Mouse (Mus musculus): ENCODE results near the gene Syne1. TPM values are rescaled to one million over a fixed set of nuclear protein-coding genes. Genes with fewer than 3 reads are reported as not detected.

Gene Syne1
- polyA plus RNA-seq, 1 experiment: 19.0 TPM

- Histone ChIP-seq H3K27me3 (ENCODE audit: control insufficient read depth, insufficient read depth, insufficient read length) (no peaks in the 10 kb centered on the region), H3K4me2 (ENCODE audit: low read depth) (peak overlapping the region; percentile 1), H3K79me2 (ENCODE audit: control insufficient read depth, insufficient read depth) (no peaks in the 10 kb centered on the region), H3K36me3 (ENCODE audit: control insufficient read depth, insufficient read depth) (peaks cover 16% of the 10 kb centered on the region), H3K4me3 (no peak overlapping the region), H3ac (ENCODE audit: control insufficient read depth, insufficient read length) (no peak overlapping the region)
- TF ChIP-seq CEBPB (IDR thresholded peaks at IDR 0.05; ENCODE audit: insufficient read depth, poor library complexity, severe bottlenecking) (peak; percentile 82), MYOG (IDR thresholded peaks at IDR 0.05; ENCODE audit: control insufficient read depth in 1 of 3, insufficient read depth in 1 of 3, insufficient read length in 2 of 3, low read depth in 2 of 3) (no peak)
Observed at GRCm38 (mm10) chr10:5085792-5086191, 465.5 kb downstream of the Syne1 start.

GRCm38 (mm10) chr10:5083716-5084115, 467.6 kb downstream of the Syne1 start:
- no peak overlapping the region for H3K4me3 ChIP-seq

GRCm38 (mm10) chr10:5079945-5080468, 471.3 kb downstream of the Syne1 start:
- no peak overlapping the region for H3K4me2 ChIP-seq (ENCODE audit: low read depth)
- no peak overlapping the region for H3ac ChIP-seq (ENCODE audit: control insufficient read depth, insufficient read length)
- peaks cover 26% of the 10 kb centered on the region for H3K36me3 ChIP-seq (ENCODE audit: control insufficient read depth, insufficient read depth)
- H3K79me2 ChIP-seq (ENCODE audit: control insufficient read depth, insufficient read depth): no peaks in the 10 kb centered on the region
- no peak overlapping the region for H3K4me3 ChIP-seq
- no peaks in the 10 kb centered on the region for H3K27me3 ChIP-seq (ENCODE audit: control insufficient read depth, insufficient read depth, insufficient read length)
- TF ChIP-seq REST (IDR thresholded peaks at IDR 0.05; ENCODE audit: insufficient read depth, insufficient read length) (no peak), MYOD1 (IDR thresholded peaks at IDR 0.05; ENCODE audit: control insufficient read depth in 1 of 3, insufficient read length in 2 of 3, low read depth in 2 of 3) (no peak), E2F4 (IDR thresholded peaks at IDR 0.05; ENCODE audit: insufficient read depth) (no peak), POLR2AphosphoS2 (IDR thresholded peaks at IDR 0.05; ENCODE audit: insufficient read length, low read depth) (no peak), MAX (IDR thresholded peaks at IDR 0.05; ENCODE audit: low read depth) (no peak), TCF12 (IDR thresholded peaks at IDR 0.05; ENCODE audit: insufficient read depth, poor library complexity, severe bottlenecking) (no peak), TCF3 (IDR thresholded peaks at IDR 0.05; ENCODE audit: insufficient read length, low read depth) (no peak), USF1 (IDR thresholded peaks at IDR 0.05; ENCODE audit: low read depth) (no peak), CEBPB (IDR thresholded peaks at IDR 0.05; ENCODE audit: insufficient read depth, poor library complexity, severe bottlenecking) (no peak), MYOG (IDR thresholded peaks at IDR 0.05; ENCODE audit: control insufficient read depth in 1 of 3, insufficient read depth in 1 of 3, insufficient read length in 2 of 3, low read depth in 2 of 3) (no peak), SRF (IDR thresholded peaks at IDR 0.05; ENCODE audit: control insufficient read depth, insufficient read length, low read depth) (no peak), POLR2A (IDR thresholded peaks at IDR 0.05; ENCODE audit: insufficient read length, low read depth) (no peak)

More at GRCm38 (mm10) chr10:5083716-5084115, 467.6 kb downstream of the Syne1 start:
- Histone ChIP-seq H3K27me3 (ENCODE audit: control insufficient read depth, insufficient read depth, insufficient read length) (no peaks in the 10 kb centered on the region), H3K79me2 (ENCODE audit: control insufficient read depth, insufficient read depth) (no peaks in the 10 kb centered on the region), H3ac (ENCODE audit: control insufficient read depth, insufficient read length) (no peak overlapping the region), H3K4me2 (ENCODE audit: low read depth) (no peak overlapping the region), H3K36me3 (ENCODE audit: control insufficient read depth, insufficient read depth) (peaks cover 16% of the 10 kb centered on the region)
- 0 out of 2 replicates have a peak, but pooled peaks have one; percentile 18 for TF ChIP-seq CEBPB (IDR thresholded peaks at IDR 0.05; ENCODE audit: insufficient read depth, poor library complexity, severe bottlenecking)
- TF ChIP-seq MYOG (IDR thresholded peaks at IDR 0.05; ENCODE audit: control insufficient read depth in 1 of 3, insufficient read depth in 1 of 3, insufficient read length in 2 of 3, low read depth in 2 of 3): no peak

GRCm38 (mm10) chr10:5075724-5076123, 475.6 kb downstream of the Syne1 start:
- Histone ChIP-seq H3ac (ENCODE audit: control insufficient read depth, insufficient read length) (no peak overlapping the region), H3K27me3 (ENCODE audit: control insufficient read depth, insufficient read depth, insufficient read length) (no peaks in the 10 kb centered on the region), H3K4me2 (ENCODE audit: low read depth) (no peak overlapping the region), H3K4me3 (no peak overlapping the region), H3K79me2 (ENCODE audit: control insufficient read depth, insufficient read depth) (no peaks in the 10 kb centered on the region), H3K36me3 (ENCODE audit: control insufficient read depth, insufficient read depth) (peaks cover 21% of the 10 kb centered on the region)
- TF ChIP-seq SRF (IDR thresholded peaks at IDR 0.05; ENCODE audit: control insufficient read depth, insufficient read length, low read depth): no peak
- no peak for TF ChIP-seq POLR2A (IDR thresholded peaks at IDR 0.05; ENCODE audit: insufficient read length, low read depth)
- TF ChIP-seq TCF12 (IDR thresholded peaks at IDR 0.05; ENCODE audit: insufficient read depth, poor library complexity, severe bottlenecking): no peak
- TF ChIP-seq MYOG (IDR thresholded peaks at IDR 0.05; ENCODE audit: control insufficient read depth in 1 of 3, insufficient read depth in 1 of 3, insufficient read length in 2 of 3, low read depth in 2 of 3): no peak
- TF ChIP-seq MAX (IDR thresholded peaks at IDR 0.05; ENCODE audit: low read depth): no peak
- TF ChIP-seq E2F4 (IDR thresholded peaks at IDR 0.05; ENCODE audit: insufficient read depth): no peak
- TF ChIP-seq TCF3 (IDR thresholded peaks at IDR 0.05; ENCODE audit: insufficient read length, low read depth): no peak
- TF ChIP-seq CEBPB (IDR thresholded peaks at IDR 0.05; ENCODE audit: insufficient read depth, poor library complexity, severe bottlenecking): no peak
- no peak for TF ChIP-seq REST (IDR thresholded peaks at IDR 0.05; ENCODE audit: insufficient read depth, insufficient read length)
- no peak for TF ChIP-seq POLR2AphosphoS2 (IDR thresholded peaks at IDR 0.05; ENCODE audit: insufficient read length, low read depth)
- TF ChIP-seq MYOD1 (IDR thresholded peaks at IDR 0.05; ENCODE audit: control insufficient read depth in 1 of 3, insufficient read length in 2 of 3, low read depth in 2 of 3): no peak
- no peak for TF ChIP-seq USF1 (IDR thresholded peaks at IDR 0.05; ENCODE audit: low read depth)

- H3K36me3 ChIP-seq (ENCODE audit: control insufficient read depth, insufficient read depth): peaks cover 21% of the 10 kb centered on the region
Observed at GRCm38 (mm10) chr10:5072054-5072453, 479.2 kb downstream of the Syne1 start.

More at GRCm38 (mm10) chr10:5072054-5072453, 479.2 kb downstream of the Syne1 start:
- Histone ChIP-seq H3K4me3 (no peak overlapping the region), H3ac (ENCODE audit: control insufficient read depth, insufficient read length) (no peak overlapping the region), H3K79me2 (ENCODE audit: control insufficient read depth, insufficient read depth) (peaks cover 10% of the 10 kb centered on the region), H3K27me3 (ENCODE audit: control insufficient read depth, insufficient read depth, insufficient read length) (no peaks in the 10 kb centered on the region), H3K4me2 (ENCODE audit: low read depth) (no peak overlapping the region)
- TF ChIP-seq POLR2A (IDR thresholded peaks at IDR 0.05; ENCODE audit: insufficient read length, low read depth): no peak
- no peak for TF ChIP-seq MYOG (IDR thresholded peaks at IDR 0.05; ENCODE audit: control insufficient read depth in 1 of 3, insufficient read depth in 1 of 3, insufficient read length in 2 of 3, low read depth in 2 of 3)
- TF ChIP-seq TCF12 (IDR thresholded peaks at IDR 0.05; ENCODE audit: insufficient read depth, poor library complexity, severe bottlenecking): no peak
- no peak for TF ChIP-seq USF1 (IDR thresholded peaks at IDR 0.05; ENCODE audit: low read depth)
- no peak for TF ChIP-seq POLR2AphosphoS2 (IDR thresholded peaks at IDR 0.05; ENCODE audit: insufficient read length, low read depth)
- no peak for TF ChIP-seq CEBPB (IDR thresholded peaks at IDR 0.05; ENCODE audit: insufficient read depth, poor library complexity, severe bottlenecking)
- no peak for TF ChIP-seq SRF (IDR thresholded peaks at IDR 0.05; ENCODE audit: control insufficient read depth, insufficient read length, low read depth)
- no peak for TF ChIP-seq TCF3 (IDR thresholded peaks at IDR 0.05; ENCODE audit: insufficient read length, low read depth)
- TF ChIP-seq REST (IDR thresholded peaks at IDR 0.05; ENCODE audit: insufficient read depth, insufficient read length): no peak
- no peak for TF ChIP-seq MAX (IDR thresholded peaks at IDR 0.05; ENCODE audit: low read depth)
- TF ChIP-seq MYOD1 (IDR thresholded peaks at IDR 0.05; ENCODE audit: control insufficient read depth in 1 of 3, insufficient read length in 2 of 3, low read depth in 2 of 3): no peak
- TF ChIP-seq E2F4 (IDR thresholded peaks at IDR 0.05; ENCODE audit: insufficient read depth): no peak

All from myocyte (in vitro differentiated cells).